In the genomic region with DNA sequence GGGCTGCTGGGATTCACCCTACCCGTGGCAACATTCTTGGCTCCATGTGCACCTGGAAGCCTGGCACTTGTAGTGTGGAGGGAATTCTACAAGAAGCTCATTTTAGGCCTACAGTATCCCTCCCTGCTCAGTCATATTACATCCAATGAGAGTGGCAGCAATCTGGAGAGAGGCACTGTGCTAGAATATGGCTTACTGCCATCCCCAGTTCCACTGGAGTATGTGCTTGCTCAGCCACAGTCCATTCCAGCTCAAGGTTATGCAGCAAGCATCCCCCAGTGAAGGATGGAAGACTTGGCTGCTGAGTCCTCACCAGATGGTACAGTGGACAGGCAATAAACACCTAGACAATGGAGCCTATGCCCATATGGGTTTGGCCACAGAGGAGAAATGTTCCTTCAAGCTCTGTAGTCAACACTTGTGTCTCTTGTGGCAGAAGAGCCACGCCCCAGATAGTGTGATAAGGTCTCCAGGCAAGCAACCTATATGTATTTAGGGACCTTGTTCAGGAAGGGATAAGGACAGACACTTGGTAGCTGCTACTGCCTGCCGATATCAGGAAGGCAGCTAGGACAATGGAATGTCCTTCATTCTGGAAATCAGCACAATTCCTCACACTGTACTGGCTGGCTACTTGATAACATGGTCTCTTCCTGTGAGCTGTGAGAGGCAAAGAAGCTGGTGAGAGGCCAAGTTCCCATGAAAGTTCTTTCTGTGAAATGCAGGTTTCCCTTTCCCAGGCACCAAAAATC, we compare ENCODE assay signal across 12 mouse cellular contexts. TPM values are rescaled to one million over a fixed set of nuclear protein-coding genes. Genes with fewer than 3 reads are reported as not detected.
DNase-seq lines count a peak whose midpoint lies in the region; ATAC-seq and TF ChIP-seq lines count a peak whose summit lies in the region.
"Had no signal": no experiment of that assay in that cellular context is flagged by ENCODE, and none has a peak within 500 bp of the region (broad histone marks: within the 10 kb centered on the region; RNA-seq: fewer than 3 reads in every experiment).

No protein-coding gene starts in this region.

- intact Hi-C loops in heart, adult 2 months (cut with DNase I) = no loop called here

- peak; percentile 52 for ATAC-seq in heart, embryonic 12.5 days (ENCODE audit: insufficient number of reproducible peaks, low FRiP score)
- ATAC-seq in hindbrain, embryonic 12.5 days (ENCODE audit: low FRiP score) = no peak
- no peak for ATAC-seq in midbrain, postnatal 0 days (ENCODE audit: low FRiP score)

- no peaks in the 10 kb centered on the region for H3K27me3 ChIP-seq in heart, embryonic 12.5 days (replicated peaks)
- no peaks in the 10 kb centered on the region for H3K27me3 ChIP-seq in heart, adult 2 months (ENCODE audit: control insufficient read depth, insufficient read depth, low read length)
- H3K27me3 ChIP-seq in spleen, adult 2 months (ENCODE audit: control insufficient read depth, insufficient read depth, low read length) = no peaks in the 10 kb centered on the region
- H3K27me3 ChIP-seq in hindbrain, embryonic 12.5 days = no peaks in the 10 kb centered on the region
- no peaks in the 10 kb centered on the region for H3K27me3 ChIP-seq in midbrain, postnatal 0 days (ENCODE audit: insufficient read depth, low read length)

- TF ChIP-seq CTCF in heart, adult 2 months (IDR thresholded peaks at IDR 0.05) = no peak
- no peak for TF ChIP-seq CTCF in spleen, adult 2 months (IDR thresholded peaks at IDR 0.05; ENCODE audit: extremely low read depth, insufficient read depth, insufficient read length, insufficient replicate concordance)
- no peak for TF ChIP-seq CTCF in midbrain, postnatal 0 days (IDR thresholded peaks at IDR 0.05)

- H3K36me3 ChIP-seq in heart, embryonic 12.5 days = peaks cover 30% of the 10 kb centered on the region
- no peaks in the 10 kb centered on the region for H3K36me3 ChIP-seq in heart, adult 2 months (ENCODE audit: control insufficient read depth, insufficient read depth, low read length)
- peaks cover 5% of the 10 kb centered on the region for H3K36me3 ChIP-seq in spleen, adult 2 months (ENCODE audit: control insufficient read depth, insufficient read depth, low read length)
- peaks cover 31% of the 10 kb centered on the region for H3K36me3 ChIP-seq in hindbrain, embryonic 12.5 days
- 0 out of 2 replicates have a peak, but pooled peaks cover 2% of the 10 kb centered on the region for H3K36me3 ChIP-seq in midbrain, postnatal 0 days (ENCODE audit: insufficient read depth, low read length)

- no peak overlapping the region for H3K4me2 ChIP-seq in heart, embryonic 12.5 days
- no peak overlapping the region for H3K4me2 ChIP-seq in hindbrain, embryonic 12.5 days (replicated peaks)
- no peak overlapping the region for H3K4me2 ChIP-seq in midbrain, postnatal 0 days (ENCODE audit: low read depth, low read length, poor library complexity, severe bottlenecking)

- no peak for DNase-seq in heart, adult 2 months
- no peak for DNase-seq in spleen, adult 2 months (ENCODE audit: low read depth in 1 of 2, low spot score in 2 of 2)
- no peak for DNase-seq in spleen, postnatal 10 days (ENCODE audit: low spot score in 2 of 2)
- peak; percentile 66 for DNase-seq in midbrain, postnatal 0 days (ENCODE audit: low spot score)
- no peak for DNase-seq in ovary, adult 18-20 months (ENCODE audit: low spot score)
- DNase-seq in layer of hippocampus, postnatal 36 days = no peak
- DNase-seq: kidney, postnatal 25 days had no signal

- H3K4me1 ChIP-seq in heart, embryonic 12.5 days (replicated peaks) = peaks cover 48% of the 10 kb centered on the region
- H3K4me1 ChIP-seq in heart, adult 2 months (ENCODE audit: control insufficient read depth, insufficient read depth, low read length) = peaks cover 8% of the 10 kb centered on the region
- no peaks in the 10 kb centered on the region for H3K4me1 ChIP-seq in spleen, adult 2 months (ENCODE audit: control insufficient read depth, insufficient read depth, insufficient read length)
- peaks cover 40% of the 10 kb centered on the region for H3K4me1 ChIP-seq in hindbrain, embryonic 12.5 days
- peaks cover 6% of the 10 kb centered on the region; the same call in 1 of the 2 replicates for H3K4me1 ChIP-seq in midbrain, postnatal 0 days (ENCODE audit: insufficient read depth, low read length)

- 42% methylated on average over 3 of the region's 3 CpGs for WGBS in heart, embryonic 12.5 days
- 33% methylated on average over 3 of the region's 3 CpGs for WGBS in heart, adult 2 months
- 93% methylated on average over 3 of the region's 3 CpGs for WGBS in spleen, adult 2 months
- 81% methylated on average over 3 of the region's 3 CpGs for WGBS in hindbrain, embryonic 12.5 days
- WGBS in midbrain, postnatal 0 days = 65% methylated on average over 3 of the region's 3 CpGs

- H3K4me3 ChIP-seq in heart, embryonic 12.5 days = no peak overlapping the region
- H3K4me3 ChIP-seq in heart, adult 2 months = no peak overlapping the region
- no peak overlapping the region for H3K4me3 ChIP-seq in spleen, adult 2 months (ENCODE audit: extremely low read depth, insufficient read depth, insufficient read length)
- no peak overlapping the region for H3K4me3 ChIP-seq in hindbrain, embryonic 12.5 days
- no peak overlapping the region for H3K4me3 ChIP-seq in midbrain, postnatal 0 days (ENCODE audit: low read depth, low read length)

- no peaks in the 10 kb centered on the region for H3K79me2 ChIP-seq in heart, adult 2 months (replicated peaks; ENCODE audit: control insufficient read depth, insufficient read depth, low read length)

- H3K9ac ChIP-seq in heart, embryonic 12.5 days = no peak overlapping the region
- no peak overlapping the region for H3K9ac ChIP-seq in heart, adult 2 months (ENCODE audit: low read depth, low read length)
- H3K9ac ChIP-seq in hindbrain, embryonic 12.5 days = no peak overlapping the region
- no peak overlapping the region for H3K9ac ChIP-seq in midbrain, postnatal 0 days (replicated peaks; ENCODE audit: low read length, poor library complexity, severe bottlenecking)

- no peaks in the 10 kb centered on the region for H3K9me3 ChIP-seq in heart, embryonic 12.5 days (replicated peaks)
- no peaks in the 10 kb centered on the region for H3K9me3 ChIP-seq in hindbrain, embryonic 12.5 days (replicated peaks)
- no peaks in the 10 kb centered on the region for H3K9me3 ChIP-seq in midbrain, postnatal 0 days (ENCODE audit: low read length)

- TF ChIP-seq EP300 in heart, adult 2 months (IDR thresholded peaks at IDR 0.05; ENCODE audit: insufficient read depth, low read depth, low read length) = no peak

- no peak for TF ChIP-seq POLR2A in heart, adult 2 months (IDR thresholded peaks at IDR 0.05; ENCODE audit: insufficient read depth, low read depth, low read length)
- TF ChIP-seq POLR2A in spleen, adult 2 months (IDR thresholded peaks at IDR 0.05; ENCODE audit: low read depth, low read length) = no peak

- H3K27ac ChIP-seq in heart, embryonic 12.5 days (ENCODE audit: poor library complexity, severe bottlenecking) = peak overlapping the region; percentile 59
- H3K27ac ChIP-seq in heart, adult 2 months = no peak overlapping the region
- 0 out of 2 replicates have a peak overlapping the region, but pooled peaks have one; percentile 21 for H3K27ac ChIP-seq in spleen, adult 2 months (ENCODE audit: insufficient read depth, low read length)
- H3K27ac ChIP-seq in hindbrain, embryonic 12.5 days = peak overlapping the region; percentile 35; the same call in 1 of the 2 replicates
- 0 out of 2 replicates have a peak overlapping the region, but pooled peaks have one; percentile 26 for H3K27ac ChIP-seq in midbrain, postnatal 0 days (ENCODE audit: low read depth, low read length)

RNA-seq across cellular contexts. Expression of gene Ccdc182, which starts 58.0 kb away (rescaled TPM):
- 0.26 TPM in 1 of 2 replicates, not detected in the other for polyA plus RNA-seq in heart, embryonic 12.5 days (2016; fragmentation: Nextera tagmentation; extraction: Ambion mirVana)
- not detected for total RNA-seq in heart, adult 2 months (2021)
- polyA plus RNA-seq in heart, adult 2 months (2012; rRNA removed) = not detected in 2 replicates
- not detected in 2 replicates for polyA plus RNA-seq in spleen, adult 2 months (2012; rRNA removed)
- polyA plus RNA-seq in hindbrain, embryonic 12.5 days (2016; fragmentation: Nextera tagmentation; extraction: Ambion mirVana) = 3.8 and 4.3 TPM in 2 replicates
- not detected in 2 replicates for total RNA-seq in midbrain, postnatal 0 days (2014; rRNA removed)
- polyA plus RNA-seq in midbrain, postnatal 0 days (2015; fragmentation: Nextera tagmentation; extraction: Ambion mirVana) = 0.12 TPM in 1 of 2 replicates, not detected in the other
- total RNA-seq in layer of hippocampus, postnatal 36 days (2021) = not detected
- total RNA-seq: left cerebral cortex, postnatal 36 days; neutrophil, adult 5-6 weeks had no signal
- polyA plus RNA-seq: gonadal fat pad, adult 2 months had no signal
